Mouse (Mus musculus) urinary bladder, postnatal 14 days (tissue): ENCODE measurements at regions not wholly inside any gene's neighbourhood (a gene's known extent, or its start where the extent isn't known, plus 50 kb on each side); places are given as distances from the start of the nearest gene placed in this dataset.
A peak's percentile ranks its signal among the peaks of the same experiment; 100 is the strongest.

Experiments
- DNase-seq: peaks from one replicate; pipeline ENCODE4 v3.0.0; 2021; ENCODE audit warnings: low spot score

DNA sequence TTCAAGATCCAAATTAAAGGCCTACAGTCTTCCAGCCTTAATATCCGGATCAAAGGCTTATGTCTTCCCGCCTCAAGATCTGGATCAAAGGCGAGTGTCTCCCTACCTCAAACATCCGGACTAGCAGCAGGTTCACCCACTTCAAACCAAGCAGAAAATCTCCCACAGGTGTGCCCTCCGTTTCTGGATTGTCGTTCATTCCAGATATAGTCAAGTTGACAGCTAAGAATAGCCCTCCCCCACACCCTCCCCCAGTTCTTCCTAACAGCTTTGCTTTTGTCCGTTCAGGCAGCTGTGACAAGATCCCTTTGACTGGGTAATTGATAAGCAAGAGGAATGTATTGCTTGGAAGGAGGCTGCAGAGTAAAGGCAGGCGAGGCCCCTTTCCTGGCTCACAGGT is 118.3 kb upstream of the Serp2 start:
- DNase-seq = no peak

DNA sequence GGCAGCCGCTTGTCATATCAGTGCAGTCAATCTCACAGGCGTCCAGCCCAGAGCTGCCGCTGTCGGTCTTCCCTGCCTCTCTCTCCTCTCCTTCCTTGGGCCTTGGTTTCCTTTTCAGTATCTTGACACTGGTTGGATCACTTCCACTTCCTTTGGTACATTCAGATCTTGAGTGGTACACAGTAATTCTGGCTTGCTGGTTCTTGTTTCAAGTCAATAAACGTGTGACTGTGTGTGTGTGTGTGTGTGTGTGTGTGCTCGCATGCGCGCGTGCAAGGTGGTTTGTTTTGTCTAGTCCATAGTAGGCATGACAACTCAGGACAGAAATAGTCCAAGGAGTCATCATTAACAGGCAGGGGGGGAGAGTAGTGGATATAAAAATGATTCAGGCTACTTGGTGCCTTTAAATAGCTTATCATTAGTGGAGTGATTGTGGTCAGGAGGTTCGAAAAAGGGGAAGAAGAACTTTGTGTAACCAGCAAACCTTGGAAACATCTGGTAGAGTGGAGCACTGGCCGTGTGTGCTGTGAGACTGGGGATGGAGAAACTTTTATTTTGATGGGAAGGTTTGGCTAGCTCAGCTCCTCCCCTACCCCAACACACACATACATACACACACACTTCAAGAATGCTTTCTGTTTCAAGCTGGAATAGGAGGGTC is 117.1 kb upstream of the Serp2 start:
- peak; percentile 32 for DNase-seq

DNA sequence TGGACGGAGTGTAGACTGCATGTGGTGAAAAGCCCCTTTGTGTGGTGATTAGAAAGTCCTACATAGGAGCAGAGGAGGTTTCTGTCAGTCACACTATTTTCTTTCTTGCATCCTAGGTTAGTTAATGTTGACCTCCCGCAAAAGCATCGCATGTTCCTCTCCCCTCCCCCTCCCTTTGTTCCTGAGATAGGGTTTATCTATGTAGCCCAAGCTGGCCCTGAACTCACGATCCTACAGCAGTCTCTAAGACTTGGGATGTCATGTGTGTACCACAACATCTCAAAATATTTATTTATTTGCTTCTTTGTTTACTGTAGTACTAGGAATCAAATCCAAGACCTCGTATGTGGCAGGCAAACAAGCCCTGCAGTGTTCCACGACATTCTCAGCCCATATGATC is 116.2 kb upstream of the Serp2 start:
- DNase-seq = no peak

DNA sequence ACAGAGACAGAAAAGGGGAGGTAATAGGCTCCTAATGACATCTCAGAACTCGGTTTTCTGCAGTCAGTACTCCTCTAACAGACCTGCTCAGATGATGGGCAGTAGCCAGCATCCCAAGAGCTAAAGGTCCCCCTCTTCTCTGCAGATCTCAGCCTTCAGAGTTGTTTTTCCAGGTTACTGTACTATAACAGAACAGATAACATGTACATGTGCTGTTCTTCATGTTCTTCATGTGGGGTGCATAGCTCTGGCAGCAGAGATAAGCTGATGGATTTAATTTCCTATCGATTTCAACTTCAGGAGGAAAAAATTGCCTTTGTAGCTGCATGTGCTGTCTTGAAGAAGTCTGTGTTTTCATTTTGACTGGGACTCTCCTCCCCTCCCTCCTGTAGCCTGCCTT is 115.8 kb upstream of the Serp2 start:
- DNase-seq = no peak

DNA sequence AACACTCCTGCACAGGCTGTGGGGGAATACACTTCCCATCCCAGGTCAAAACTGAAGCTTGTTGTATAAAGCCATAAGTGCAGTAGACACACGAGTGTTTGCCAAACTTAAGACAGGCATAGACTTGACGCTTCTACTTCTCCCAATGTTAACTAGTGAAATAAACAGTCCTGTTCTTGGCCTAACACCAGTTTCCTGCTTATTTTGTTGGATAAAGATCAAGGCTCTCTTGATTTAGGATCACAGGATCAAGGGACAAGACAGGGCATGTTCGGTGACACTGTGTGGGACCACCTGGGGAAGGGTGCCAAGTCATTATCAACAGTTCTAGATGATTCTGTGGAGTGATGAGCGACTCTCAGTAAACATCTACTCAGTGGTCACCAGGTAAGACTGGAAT is 114.3 kb upstream of the Serp2 start:
- DNase-seq = peak; percentile 39

DNA sequence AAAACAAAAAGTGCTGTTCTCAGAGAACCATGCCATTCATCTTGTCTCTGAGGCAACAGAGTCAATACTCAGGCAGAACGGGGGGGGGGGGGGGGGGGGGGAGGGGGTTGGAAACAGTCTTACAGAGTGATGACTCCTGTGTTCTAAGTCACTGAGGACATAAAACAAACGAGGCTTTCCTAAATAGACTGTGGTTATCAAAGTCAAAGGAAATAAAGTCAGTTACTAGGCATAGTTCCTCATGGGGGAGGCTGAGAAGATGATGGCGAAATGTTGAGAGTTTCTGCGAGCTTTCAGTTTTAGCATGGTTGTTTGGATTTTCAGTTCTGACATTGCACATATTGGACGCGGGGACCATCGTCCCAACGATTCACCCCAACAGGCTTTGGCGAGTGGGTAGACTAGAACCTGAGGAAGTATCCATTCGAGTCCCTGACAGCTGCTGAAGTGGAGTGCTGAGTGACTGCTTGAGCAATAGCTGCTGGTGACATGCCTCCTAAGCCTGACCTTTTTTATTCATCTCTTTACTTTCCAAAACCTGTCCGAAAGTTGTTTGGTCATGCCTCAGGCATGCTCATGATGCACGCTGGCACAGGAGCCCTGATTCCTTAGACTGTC is 109.2 kb upstream of the Serp2 start:
- no peak for DNase-seq

DNA sequence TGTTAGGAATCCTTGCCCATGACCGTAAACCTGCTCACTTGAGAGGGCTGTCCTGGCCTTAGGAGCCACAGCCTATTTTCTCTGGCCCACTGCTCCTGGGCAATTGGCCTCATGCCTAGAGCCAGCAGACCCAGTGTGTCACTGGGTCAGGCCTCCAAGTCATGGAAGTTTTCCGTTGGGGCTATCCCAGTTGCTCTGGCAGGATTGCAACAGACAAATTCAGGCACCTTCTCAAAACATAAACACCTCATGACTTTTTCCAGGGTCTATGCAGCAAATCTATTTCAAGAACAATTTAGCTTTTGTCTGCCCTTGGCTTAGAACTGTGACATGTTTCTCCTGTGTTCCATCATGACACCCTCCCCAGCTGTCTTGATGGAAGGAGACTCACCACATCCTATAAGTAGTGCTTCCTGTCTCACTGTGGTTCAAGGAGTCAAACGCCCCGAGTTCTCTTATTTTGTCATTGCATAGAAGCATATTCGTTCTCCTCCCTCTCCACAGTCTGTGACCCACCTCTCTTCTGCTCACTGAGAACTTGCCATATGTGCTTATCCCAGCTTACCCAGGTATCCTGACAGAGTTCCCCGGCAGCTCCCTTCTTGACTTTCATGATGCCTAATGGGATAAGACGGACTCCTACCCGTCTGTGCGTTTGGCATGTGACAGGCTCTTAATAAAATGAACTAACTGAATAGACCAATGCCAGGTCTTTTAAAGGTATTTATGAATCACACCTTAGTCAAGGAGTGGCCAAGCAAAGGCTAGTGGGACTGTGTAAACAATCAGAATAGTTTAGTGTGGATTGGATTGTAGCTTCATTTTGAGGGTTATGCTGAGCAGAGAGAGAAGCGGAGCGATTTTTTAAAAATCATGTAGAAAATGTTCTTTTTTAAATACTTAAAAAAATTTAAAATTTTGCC is 108.2 kb upstream of the Serp2 start:
- DNase-seq = peak; percentile 10

DNA sequence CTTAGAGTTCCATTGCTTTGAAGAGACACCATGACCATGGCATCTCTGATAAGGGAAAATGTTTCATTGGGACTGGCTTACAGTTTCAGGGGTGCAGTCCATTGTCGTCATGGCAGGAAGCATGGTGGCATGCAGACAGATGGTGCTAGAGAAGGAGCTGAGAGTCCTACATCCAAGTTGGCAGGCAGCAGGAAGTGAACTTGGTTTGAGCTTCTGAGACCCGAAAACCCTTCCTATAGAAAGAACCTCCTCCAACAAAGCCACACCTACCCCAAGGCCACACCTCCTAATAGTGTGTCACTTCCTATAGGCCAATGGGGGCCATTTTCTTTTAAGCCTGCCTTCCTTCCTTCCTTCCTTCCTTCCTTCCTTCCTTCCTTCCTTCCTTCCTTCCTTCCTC is 107.1 kb upstream of the Serp2 start:
- DNase-seq = no peak

DNA sequence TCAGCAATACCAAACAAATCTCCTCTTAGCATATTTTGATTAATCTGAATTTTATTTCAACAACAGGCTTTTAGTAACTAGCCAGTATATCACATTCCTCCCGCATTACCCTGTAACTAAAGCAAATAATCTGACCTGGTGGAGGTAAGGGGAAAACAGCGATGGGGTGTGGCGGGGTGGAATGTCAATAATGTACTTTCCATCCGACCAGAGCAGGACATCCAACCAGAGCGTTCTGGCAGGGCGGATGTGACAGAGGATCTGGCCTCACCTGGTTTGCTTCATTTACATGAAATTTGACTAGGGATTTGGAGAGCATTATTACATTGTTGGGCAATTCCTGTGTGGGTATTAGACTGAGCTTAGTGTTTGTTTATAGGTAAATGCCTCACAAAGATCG is 106.2 kb upstream of the Serp2 start:
- peak; percentile 56 for DNase-seq

DNA sequence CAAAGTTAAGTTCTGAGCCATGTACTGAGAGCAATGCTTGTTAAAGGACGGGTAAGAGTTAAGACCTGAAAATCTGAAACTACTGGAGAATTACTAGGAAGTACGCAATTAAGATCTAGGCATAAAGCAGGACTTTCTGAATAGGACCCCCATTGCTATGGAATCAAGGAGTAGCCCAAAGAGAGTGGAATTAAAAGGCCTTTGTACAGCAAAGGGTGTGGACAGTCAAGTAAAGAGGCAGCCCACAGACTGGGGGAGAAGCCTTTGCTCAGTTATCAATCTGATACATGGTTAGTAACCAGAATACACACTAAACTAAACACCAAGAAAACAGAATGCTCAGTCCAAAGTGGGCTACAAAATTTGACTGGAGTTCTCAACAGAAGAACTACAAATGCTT is 104.2 kb upstream of the Serp2 start:
- no peak for DNase-seq

DNA sequence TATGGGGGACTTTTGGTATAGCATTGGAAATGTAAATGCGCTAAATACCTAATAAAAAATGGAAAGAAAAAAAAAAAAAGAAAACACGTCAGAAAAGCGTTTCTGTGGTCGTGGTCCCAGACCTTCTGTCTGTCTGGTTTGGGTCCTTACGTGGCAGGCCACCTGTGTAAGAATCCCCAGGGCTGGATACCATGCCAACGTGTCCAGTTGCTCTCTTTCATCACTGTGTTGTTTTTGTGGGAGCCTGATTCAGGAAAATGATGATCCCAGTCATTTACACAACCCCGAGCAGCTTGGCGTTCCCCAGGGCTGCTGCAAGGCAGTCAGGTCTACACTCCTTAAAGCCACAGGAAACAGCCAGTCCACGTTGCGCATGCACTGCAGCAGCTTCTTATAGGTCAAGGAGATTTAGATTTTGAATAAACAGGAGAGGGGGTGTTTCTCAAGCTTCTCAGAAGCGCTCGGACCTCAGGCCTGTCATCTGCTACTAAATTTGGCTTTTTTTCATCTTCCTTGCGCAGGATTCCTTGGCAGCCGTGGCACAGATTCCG is 102.3 kb upstream of the Serp2 start:
- no peak for DNase-seq

DNA sequence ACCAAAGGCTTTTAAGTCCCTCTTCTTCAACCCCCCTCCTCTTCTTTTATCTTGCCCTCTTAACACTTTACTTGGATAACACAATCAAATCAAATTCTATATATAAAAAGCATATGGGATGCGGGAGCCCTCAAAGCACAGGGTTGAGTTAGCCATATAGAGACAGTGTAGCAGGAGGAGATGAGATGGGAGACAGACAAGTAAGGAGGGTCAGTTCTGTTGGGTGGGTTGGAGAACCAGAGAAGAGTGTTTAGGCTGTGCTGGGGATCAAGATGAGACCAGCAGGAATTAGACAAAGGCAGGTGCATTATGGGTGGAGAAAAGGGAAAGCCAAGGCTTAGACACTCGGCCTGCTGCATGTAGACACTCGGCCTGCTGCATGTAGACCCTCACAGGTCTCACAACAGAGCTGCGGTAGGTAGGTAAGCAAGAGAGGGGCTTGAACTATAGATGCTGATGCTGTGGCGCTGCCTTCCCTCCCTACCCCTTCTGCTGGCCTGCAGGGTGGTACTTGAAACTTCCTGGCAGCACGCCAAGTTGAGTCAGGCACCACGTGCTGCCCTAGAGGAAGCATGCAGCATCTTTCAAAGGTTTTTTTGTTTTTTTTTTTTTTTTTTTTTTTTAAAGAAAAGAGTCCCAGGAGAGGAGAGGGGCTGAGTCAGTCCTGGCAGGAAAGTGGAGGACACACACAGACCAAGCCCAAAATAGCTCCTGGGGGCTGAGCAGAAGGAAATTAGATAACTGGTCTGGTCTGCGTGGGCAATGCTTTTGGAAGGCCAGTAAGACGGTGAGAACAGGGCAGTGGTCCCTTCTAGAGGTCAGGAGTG is 101.3 kb upstream of the Serp2 start:
- peak; percentile 55 for DNase-seq

DNA sequence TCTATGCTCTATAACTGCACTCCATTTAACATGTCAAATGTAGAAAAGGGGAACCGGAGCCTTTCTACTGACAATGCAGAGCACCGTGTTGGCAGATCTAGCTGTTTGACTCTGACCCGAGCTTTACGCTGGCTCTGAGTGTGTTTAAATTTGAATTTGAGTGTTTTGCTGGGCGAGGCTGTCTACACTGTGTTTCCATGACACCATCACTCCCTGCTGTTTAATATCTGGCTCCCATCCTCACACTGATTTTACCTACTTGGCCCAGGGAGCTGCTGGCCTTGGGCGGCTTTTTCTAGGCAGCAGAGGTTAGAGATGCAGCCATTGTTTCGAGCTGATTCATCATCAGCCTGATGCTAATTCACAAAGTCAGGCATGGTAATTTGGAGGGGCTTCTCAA is 100.7 kb upstream of the Serp2 start:
- peak; percentile 4 for DNase-seq

DNA sequence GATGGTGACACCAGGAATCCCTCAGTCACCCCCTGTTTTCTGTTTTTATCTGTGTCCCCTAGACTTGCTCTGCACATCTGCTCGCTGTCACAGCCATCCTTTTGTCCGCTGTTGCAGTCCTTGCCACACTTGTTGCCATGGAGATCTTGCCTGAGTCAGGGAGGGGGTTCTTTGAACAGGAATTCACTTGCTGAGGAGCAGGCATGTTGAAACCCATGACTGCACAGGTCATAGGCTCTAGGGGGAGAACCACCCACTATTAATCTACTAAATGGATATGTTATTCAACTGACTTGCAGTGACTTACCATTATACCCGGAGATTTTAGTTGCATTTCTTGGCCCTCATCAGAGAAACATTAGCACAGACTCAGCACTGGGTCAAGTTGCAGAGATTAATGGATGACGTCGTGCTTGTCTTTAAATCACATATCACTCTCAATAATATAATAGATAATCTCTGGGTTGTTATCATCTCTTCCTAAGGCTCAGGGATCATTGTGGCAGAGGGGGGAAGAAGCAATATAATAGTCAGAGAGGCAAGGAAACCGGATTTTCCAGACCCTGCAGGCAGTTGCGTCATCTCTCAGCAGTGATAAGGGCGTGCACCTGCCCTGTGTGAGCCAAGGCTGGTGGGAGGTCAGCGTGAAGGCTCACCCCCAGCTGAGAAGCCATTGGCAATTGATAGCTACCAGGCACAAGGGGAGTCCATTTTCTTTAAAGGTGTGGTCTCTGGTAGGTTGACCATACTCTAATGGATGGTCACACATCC is 95.9 kb upstream of the Serp2 start:
- peak; percentile 63 for DNase-seq

DNA sequence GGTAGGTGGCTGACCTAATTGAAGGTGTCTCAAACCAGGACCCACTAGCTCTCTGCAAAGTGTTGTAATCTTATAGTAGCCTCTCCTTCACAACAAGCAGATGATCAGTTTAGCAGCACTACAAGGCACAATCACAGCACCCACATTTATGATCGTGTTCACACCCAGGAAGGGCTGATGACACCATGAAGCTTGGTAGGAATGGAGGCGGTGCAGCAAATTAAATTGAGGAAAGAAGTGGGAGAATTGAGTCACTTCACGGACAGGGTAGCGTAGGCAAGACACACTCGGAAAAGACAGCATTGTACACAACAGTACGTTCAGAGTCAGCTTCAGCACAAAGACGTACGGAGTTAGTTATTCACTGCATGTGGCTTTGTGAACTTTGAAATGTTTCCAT is 94.4 kb upstream of the Serp2 start:
- DNase-seq = no peak

DNA sequence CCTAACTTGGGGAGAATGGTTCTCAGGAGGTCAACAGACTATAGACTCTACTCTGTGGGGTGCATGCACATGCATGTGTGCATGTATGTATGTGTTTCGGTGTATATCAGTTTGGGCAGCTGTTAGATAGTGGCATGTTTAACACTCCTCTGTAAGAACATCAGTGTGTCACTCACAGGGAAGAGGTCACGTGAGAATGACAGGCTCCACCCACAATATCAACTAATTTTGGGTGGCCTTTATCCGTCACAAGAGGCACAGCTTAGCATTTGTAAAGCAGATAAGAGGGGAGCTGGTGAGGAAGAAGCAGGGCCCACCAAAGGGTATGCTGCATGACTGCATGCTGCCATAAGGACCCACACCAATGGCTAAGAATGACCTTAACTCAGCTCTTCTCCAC is 93.2 kb upstream of the Serp2 start:
- DNase-seq = no peak

DNA sequence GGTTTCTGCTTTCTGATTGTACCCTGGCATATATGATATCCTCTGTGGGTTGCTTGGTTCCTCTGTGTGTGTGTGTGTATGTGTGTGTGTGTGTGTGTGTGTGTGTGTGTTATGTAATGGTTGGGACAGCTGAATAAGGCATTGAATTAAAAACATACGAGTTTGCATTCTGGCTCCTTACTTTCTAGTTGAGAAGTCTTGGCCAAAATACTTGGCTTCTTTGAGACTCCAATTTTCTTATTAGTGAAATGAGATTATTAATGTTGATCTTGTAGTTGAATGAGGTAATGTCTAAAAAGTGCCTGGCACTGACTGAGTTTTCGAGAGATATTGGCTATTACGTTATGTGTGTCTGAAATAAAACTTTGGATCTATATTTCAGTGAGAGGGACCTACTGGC is 88.0 kb upstream of the Serp2 start:
- DNase-seq = no peak

DNA sequence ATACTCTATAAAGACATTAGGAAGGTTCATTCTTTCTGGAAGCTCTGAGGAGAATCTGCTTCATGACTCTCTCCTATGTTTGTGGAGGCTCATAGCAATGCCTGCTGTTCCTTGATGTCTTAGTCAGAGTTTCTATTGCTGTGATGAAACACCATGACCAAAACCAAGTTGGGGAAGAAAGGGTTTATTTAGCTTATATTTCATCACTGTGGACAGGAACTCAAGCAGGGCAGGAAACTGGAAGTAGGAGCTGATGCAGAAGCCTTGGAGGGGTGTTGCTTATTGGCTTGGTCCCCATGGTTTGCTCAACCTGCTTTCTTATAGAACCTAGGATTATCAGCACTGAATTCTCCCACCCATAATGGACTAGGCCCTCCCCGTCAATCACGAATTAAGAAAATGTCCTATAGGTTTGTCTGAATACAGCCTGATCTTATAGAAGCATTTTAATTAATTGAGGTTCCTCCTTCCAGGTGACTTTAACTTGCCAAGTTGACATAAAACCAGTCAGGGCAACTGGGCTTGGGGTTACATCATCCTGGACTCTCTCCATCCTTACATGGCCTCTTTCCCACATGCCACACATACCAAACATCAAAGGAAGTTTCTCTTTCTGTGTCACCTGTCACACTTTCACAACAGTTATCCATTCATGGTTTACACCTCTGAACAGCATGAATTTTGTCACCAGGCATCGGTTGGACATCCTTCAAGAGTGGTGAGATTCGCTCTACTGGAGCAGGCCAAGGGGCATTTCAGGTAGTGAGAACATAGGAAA is 85.3 kb upstream of the Serp2 start:
- DNase-seq = no peak

DNA sequence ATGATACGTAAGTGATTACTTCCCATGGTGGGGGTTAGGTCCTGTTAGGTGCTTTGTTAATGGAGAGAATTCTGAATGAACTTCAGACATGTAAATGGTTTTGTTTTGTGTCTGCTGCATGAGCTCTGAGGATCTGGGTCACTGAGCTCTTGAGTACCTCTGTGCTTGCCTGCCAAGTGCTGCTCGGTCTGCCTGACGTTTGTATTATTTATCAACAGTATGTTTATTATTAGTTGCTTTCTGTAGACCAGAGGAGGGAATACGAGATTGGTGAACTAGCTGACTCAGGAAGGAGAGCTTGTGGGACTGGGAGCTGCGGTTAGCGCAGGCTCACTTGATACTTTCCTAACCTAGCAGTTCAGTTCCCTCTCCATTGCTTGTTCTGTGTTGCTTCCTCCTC is 76.5 kb upstream of the Serp2 start:
- DNase-seq = no peak

DNA sequence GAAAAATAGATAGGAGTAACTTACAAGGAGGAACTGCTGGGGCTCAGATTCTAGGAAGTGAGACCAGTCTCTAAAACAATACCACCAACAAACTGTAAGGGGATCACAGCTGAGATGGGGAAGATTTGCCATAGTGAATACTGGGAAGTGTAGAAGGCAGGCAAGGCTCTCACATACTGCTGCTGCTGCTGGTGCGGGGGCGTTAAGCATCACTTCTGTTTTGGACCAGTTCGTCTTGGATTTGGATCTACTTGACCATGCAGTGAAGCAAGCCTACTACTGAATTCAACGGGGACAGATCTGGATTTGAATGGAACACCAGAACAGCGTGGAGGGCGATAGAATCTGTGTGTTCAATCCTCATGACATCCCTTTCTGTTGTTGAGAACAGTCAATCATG is 76.1 kb upstream of the Serp2 start:
- DNase-seq = no peak
